Mouse (Mus musculus) brain, embryonic 14.5 days (tissue): ENCODE data around the gene Abcc12. TPM values are rescaled to one million over a fixed set of nuclear protein-coding genes. Genes with fewer than 3 reads are reported as not detected.

Experiments used
- DNase-seq: peaks from one replicate; pipeline ENCODE4 v3.0.0-alpha.2; 2011; ENCODE audit warnings: low read depth
- CTCF ChIP-seq: fragments of 200-500 bp; IDR thresholded peaks from 2 replicates; pipeline ENCODE4 v1.5.1; 2012; ENCODE audit warnings: inconsistent platforms, mild to moderate bottlenecking, moderate library complexity, borderline replicate concordance; ENCODE audit not compliant: insufficient read depth, insufficient read length; ENCODE audit errors: extremely low read depth
- POLR2A ChIP-seq: fragments of 200-500 bp; IDR thresholded peaks from 2 replicates; pipeline ENCODE4 v1.6.1; 2012; ENCODE audit warnings: mild to moderate bottlenecking, inconsistent platforms, borderline replicate concordance; ENCODE audit not compliant: poor library complexity, insufficient read depth, insufficient read length, severe bottlenecking; ENCODE audit errors: extremely low read depth
- polyA plus RNA-seq: library from polyadenylated mRNA; depleted of rRNA; stranded (reverse); fragments of >200 nt; gene quantifications from 2 replicates; pipeline ENCODE4 v1.2.3, GENCODE M21; 2012; rRNA removed

The Abcc12 gene
- polyA plus RNA-seq, 1 experiment, result 0.23 TPM

DNA sequence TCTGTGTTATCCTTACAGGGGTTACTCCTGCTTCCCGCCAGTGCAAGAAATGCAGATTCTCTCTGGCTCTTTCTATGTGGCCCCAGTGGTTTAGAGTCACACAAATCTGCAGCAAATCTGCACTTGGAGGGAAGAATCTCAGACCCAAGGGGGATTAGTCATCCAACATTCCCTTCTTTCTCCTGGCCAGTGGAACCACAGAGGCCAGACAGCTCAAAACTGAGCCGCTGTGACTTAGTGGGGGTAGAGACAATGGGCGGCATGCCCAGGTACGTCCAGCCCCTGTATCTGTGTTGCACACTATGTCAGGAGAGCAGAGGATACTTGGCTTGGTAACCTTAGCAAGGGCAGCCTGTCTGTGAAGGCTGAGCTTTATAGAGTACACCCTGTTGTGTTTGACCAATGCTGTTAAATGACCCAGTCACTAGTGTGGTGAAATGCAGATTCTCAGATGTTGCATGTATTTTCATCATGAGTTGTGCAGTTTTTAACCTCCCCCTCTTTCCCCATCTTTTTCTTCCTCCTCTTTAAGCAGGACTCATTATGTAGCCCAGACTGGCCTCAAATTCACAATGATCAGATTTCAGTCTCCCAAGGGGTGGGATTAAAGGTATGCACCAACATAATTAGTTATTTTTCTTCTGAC, 130.5 kb downstream of the Abcc12 start:
- TF ChIP-seq CTCF (no peak), POLR2A (no peak)
- DNase-seq, result no peak

DNA sequence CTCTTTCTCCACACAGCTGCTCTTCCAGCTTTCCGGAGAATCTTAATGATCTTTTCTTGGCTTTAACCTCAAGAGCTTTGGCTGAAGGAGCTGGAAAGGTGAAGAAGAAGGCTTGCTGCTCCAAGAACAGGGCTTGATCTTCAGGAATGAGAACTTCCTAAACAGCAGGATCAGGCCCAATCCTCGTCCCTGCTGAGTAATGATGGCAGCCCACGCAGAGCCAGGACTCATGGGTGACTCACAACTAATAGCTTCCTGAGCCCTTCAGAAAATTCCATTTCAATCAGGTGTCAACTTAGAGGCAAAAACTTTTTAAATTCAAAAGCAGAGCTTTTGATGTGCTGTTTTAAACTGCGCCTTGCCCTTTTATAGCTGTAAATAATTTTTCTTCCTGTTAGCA, 135.0 kb downstream of the Abcc12 start:
- TF ChIP-seq CTCF (no peak), POLR2A (no peak)
- DNase-seq, result no peak

DNA sequence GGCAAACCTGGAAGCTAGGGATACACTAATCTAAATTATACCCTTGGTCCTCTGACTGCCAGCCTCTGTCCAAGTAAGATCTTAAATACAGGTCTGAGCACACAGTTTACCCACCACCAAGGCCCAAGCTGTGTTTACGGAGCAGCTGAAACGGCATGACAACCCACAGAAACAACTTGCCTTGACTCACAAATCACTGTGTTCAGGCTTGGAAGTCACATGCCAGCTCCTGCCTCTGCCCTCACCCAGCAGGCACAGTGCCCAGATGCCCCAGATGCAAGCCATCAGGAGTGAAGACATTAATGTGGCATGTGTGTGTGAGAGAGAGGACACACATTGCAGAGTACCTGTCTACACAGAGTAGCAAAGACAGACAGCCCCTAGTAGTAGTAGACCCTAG, 136.7 kb downstream of the Abcc12 start:
- no peak for TF ChIP-seq CTCF
- no peak for DNase-seq

DNA sequence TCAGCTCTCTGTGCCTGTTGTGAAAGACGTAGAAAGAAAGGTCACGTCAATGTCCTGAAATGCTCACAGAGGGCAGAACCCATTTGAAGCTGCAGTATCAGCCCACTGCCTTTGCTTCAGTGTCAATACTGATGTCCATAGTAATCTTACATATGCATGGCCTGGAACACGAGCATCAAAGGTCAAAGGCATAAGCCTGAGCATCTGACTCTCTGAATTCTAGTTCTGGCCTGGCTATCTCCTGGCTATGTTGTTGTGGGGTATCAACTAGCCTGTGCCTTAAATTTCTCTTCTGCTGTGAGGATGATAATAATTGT, 141.5 kb downstream of the Abcc12 start:
- no peak for DNase-seq
- no peak for TF ChIP-seq POLR2A
- no peak for TF ChIP-seq CTCF

DNA sequence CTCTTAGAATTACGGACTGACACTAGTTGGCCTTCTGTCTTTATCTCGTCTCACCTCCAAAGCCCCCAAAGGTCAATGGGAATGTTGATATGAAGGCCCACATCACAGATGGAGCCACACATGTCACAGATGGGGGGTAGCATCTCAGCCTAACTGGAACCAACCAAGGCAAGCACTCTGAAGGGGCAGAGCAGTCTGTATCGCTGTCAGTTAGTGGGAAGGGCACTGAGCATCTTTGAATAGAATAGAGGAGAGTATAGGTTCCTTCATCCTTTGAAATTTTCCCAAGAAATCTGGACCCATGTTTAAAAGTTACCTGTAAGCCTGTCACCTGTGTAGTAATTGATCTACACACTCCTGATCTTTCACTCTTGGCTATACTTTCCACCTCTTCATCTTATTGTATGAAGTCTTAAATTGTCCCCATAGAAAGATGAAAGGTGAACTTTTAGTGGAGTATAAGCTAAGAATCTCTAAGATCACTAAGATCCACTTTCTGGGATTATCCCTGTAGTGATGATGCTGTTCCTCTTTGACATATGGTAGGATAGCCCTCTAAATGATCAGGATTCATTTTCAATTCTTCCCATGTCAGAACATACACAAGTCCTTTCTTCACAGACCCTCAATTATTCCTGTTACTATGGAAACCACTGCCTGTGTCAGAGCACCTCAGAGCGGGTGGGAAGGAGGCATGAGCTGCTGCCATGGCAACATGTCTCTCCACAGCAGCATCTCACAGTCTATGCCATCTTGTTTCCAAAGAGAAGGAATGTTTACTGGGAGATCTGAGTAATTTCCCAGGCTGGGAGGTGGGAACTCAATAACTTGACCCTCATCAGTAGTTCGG, 142.1 kb downstream of the Abcc12 start:
- no peak for TF ChIP-seq CTCF
- TF ChIP-seq POLR2A, result no peak
- DNase-seq, result peak; percentile 98

DNA sequence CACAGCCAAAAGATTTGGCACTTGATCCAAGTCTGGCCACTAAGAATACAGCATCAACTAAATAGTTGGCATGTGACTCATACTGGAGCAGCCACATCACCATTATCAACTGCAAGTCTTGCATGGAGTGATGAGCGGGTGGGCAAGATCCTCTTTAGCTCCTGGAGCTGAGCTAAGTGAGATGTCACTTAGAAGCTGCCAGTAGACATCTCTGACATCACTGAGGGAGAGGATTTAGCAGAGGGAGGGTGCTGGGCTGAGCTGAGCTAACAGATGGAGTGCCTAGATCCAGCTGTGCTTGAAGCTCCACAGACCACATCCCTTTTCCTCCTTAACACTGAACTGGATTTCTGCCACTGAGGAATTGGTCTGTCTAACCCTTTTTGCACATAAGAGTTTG, 143.1 kb downstream of the Abcc12 start:
- DNase-seq, result peak; percentile 70
- TF ChIP-seq POLR2A (no peak), CTCF (no peak)

Other genes with a start within 250 kb of the Abcc12 start
- gene Lonp2, start 43.4 kb upstream of the Abcc12 start, polyA plus RNA-seq, result 45.2 and 53.5 TPM in 2 replicates
- gene Gm10638, start 165.0 kb upstream of the Abcc12 start, polyA plus RNA-seq, result 1.7 and 2.5 TPM in 2 replicates
- 66.4 and 79.3 TPM in 2 replicates for gene Siah1a, start 165.2 kb upstream of the Abcc12 start, polyA plus RNA-seq